Mouse (Mus musculus): ENCODE measurements around the gene Schip1. TPM values are rescaled to one million over a fixed set of nuclear protein-coding genes. Genes with fewer than 3 reads are reported as not detected.
A peak's percentile ranks its signal among the peaks of the same experiment; 100 is the strongest.

Schip1 gene
- total and polyA plus RNA-seq, 2 experiments from 2014 or later = 108 to 157 TPM

DNA sequence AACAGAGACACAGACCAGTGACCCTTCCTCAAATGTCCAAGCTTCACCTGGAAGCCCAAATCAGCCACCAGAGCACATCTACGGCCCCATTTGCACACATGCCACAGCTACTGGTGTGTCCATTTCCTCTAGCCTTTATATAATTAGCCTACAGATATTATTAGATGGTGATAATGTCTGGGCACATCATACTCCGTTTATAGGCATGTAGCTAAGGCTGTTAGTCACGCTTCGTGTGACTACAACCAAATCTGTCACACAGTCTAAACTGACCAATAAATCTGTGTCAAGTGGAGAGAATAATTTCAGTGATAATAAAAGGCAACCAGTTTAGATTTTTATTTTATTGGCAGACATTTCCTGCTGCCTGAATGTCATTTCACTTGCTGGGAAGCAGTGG, 338.7 kb downstream of the Schip1 start:
- WGBS = 57% methylated on average over 4 of the region's 4 CpGs
- Histone ChIP-seq H3K36me3 (ENCODE audit: insufficient read depth, low read length) (no peaks in the 10 kb centered on the region), H3K27ac (ENCODE audit: low read depth, low read length) (peak overlapping the region; percentile 62; the same call in 1 of the 2 replicates), H3K4me2 (ENCODE audit: low read depth, low read length, poor library complexity, severe bottlenecking) (no peak overlapping the region), H3K27me3 (ENCODE audit: insufficient read depth, low read length) (no peaks in the 10 kb centered on the region), H3K9ac (replicated peaks; ENCODE audit: low read length, poor library complexity, severe bottlenecking) (no peak overlapping the region), H3K4me3 (ENCODE audit: low read depth, low read length) (no peak overlapping the region), H3K4me1 (ENCODE audit: insufficient read depth, low read length) (peaks cover 10% of the 10 kb centered on the region; the same call in 1 of the 2 replicates), H3K9me3 (ENCODE audit: low read length) (no peaks in the 10 kb centered on the region)
- no peak for ATAC-seq (ENCODE audit: low FRiP score)
- no peak for DNase-seq (ENCODE audit: low spot score)
- TF ChIP-seq CTCF (IDR thresholded peaks at IDR 0.05) = no peak

DNA sequence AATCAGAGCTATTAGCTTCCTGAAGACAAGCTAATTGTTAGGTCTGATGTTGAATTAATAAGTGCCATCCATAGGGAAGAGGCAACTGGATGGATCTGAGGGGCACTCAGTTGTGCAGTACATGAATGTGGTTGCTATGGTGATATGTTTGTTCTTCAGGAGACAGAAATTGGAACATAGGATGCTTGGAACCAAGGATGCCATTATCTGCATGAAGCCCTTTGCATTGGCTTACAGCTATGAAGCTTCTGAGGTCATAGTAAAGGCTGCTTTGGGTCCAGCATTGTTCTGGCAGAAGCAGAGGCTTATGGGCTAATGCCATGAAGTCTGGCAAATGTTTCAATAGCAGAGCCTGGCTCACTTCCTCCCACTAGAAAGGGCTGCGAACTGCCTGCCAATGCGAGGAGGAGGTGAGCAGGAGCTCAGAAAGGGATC, 339.2 kb downstream of the Schip1 start:
- 65% methylated on average over 2 of the region's 2 CpGs for WGBS
- H3K27ac ChIP-seq (ENCODE audit: low read depth, low read length) = peak overlapping the region; percentile 62
- DNase-seq (ENCODE audit: low spot score) = peak; percentile 56
- H3K9ac ChIP-seq (replicated peaks; ENCODE audit: low read length, poor library complexity, severe bottlenecking) = no peak overlapping the region
- no peak overlapping the region for H3K4me3 ChIP-seq (ENCODE audit: low read depth, low read length)
- H3K27me3 ChIP-seq (ENCODE audit: insufficient read depth, low read length) = no peaks in the 10 kb centered on the region
- no peak for TF ChIP-seq CTCF (IDR thresholded peaks at IDR 0.05)
- H3K4me1 ChIP-seq (ENCODE audit: insufficient read depth, low read length) = peaks cover 10% of the 10 kb centered on the region; the same call in 1 of the 2 replicates
- H3K9me3 ChIP-seq (ENCODE audit: low read length) = no peaks in the 10 kb centered on the region
- H3K4me2 ChIP-seq (ENCODE audit: low read depth, low read length, poor library complexity, severe bottlenecking) = no peak overlapping the region
- H3K36me3 ChIP-seq (ENCODE audit: insufficient read depth, low read length) = no peaks in the 10 kb centered on the region
- ATAC-seq (ENCODE audit: low FRiP score) = peak; percentile 64; the same call in 1 of the 2 replicates

DNA sequence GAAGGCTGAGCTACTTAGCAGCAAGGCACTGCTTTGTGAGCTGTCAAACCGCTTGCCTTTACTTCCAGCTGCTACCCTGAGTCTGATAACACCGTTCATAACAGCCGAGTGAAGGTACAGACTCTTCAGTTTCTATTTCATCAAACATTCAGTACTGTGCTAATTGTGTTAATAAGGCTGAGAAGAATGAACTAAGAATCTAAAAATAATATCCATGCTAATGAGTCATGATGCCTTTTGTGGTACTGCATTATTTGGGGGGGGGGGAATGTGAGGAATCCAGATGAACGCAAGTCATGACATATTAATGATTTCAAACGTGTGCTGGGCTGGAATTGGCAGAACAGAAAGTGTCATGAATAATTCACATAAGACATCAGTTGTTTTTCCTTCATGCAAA, 341.1 kb downstream of the Schip1 start:
- Histone ChIP-seq H3K36me3 (ENCODE audit: insufficient read depth, low read length) (no peaks in the 10 kb centered on the region), H3K27ac (ENCODE audit: low read depth, low read length) (no peak overlapping the region), H3K4me1 (ENCODE audit: insufficient read depth, low read length) (peaks cover 10% of the 10 kb centered on the region; the same call in 1 of the 2 replicates), H3K4me2 (ENCODE audit: low read depth, low read length, poor library complexity, severe bottlenecking) (no peak overlapping the region), H3K9me3 (ENCODE audit: low read length) (no peaks in the 10 kb centered on the region), H3K9ac (replicated peaks; ENCODE audit: low read length, poor library complexity, severe bottlenecking) (no peak overlapping the region), H3K4me3 (ENCODE audit: low read depth, low read length) (no peak overlapping the region), H3K27me3 (ENCODE audit: insufficient read depth, low read length) (no peaks in the 10 kb centered on the region)
- no peak for ATAC-seq (ENCODE audit: low FRiP score)
- WGBS = 36% methylated on average over 5 of the region's 5 CpGs
- no peak for TF ChIP-seq CTCF (IDR thresholded peaks at IDR 0.05)
- no peak for DNase-seq (ENCODE audit: low spot score)

DNA sequence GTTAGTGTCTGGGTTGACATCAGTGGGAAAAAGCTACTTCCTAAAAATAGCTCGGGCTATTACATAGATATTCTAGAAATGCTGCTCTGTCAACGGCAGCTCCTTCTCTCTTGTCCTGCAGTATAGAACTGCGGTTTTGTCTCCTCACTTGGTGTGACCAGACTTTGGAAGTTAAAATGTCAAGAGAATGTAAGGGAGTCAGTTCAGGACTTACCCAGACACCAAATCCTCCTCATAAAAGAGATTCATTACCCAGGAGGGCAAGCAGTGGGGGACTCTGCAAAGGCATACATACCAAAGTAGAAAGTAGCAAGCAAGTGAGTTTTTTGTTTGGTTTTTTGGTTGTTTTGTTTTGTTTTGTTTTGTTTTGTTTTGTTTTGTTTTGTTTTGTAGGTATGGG, 347.7 kb downstream of the Schip1 start:
- Histone ChIP-seq H3K9ac (replicated peaks; ENCODE audit: low read length, poor library complexity, severe bottlenecking) (no peak overlapping the region), H3K4me3 (ENCODE audit: low read depth, low read length) (no peak overlapping the region), H3K27me3 (ENCODE audit: insufficient read depth, low read length) (no peaks in the 10 kb centered on the region), H3K27ac (ENCODE audit: low read depth, low read length) (no peak overlapping the region), H3K36me3 (ENCODE audit: insufficient read depth, low read length) (no peaks in the 10 kb centered on the region), H3K4me1 (ENCODE audit: insufficient read depth, low read length) (no peaks in the 10 kb centered on the region), H3K9me3 (ENCODE audit: low read length) (no peaks in the 10 kb centered on the region), H3K4me2 (ENCODE audit: low read depth, low read length, poor library complexity, severe bottlenecking) (no peak overlapping the region)
- 80% methylated on average over 3 of the region's 3 CpGs for WGBS
- ATAC-seq (ENCODE audit: low FRiP score) (no peak), DNase-seq (ENCODE audit: low spot score) (no peak)
- TF ChIP-seq CTCF (IDR thresholded peaks at IDR 0.05) = no peak

DNA sequence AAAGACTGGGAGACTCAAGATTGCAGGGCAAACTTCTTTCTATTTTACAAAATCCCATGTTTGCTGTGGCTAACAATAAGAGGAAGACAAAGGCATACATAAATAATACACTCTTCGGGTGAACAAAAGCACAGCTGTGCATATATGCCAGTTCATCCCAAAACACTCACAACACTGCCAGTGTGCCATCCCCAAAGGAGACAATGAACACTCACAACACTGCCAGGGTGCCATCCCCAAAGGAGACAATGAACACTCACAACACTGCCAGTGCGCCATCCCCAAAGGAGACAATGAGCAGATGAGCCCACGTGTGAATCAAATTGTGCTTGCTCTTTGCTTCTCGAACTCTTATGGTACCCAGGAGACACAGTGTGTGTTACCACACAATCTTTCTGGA, 355.2 kb downstream of the Schip1 start:
- no peak overlapping the region for H3K9ac ChIP-seq (replicated peaks; ENCODE audit: low read length, poor library complexity, severe bottlenecking)
- no peaks in the 10 kb centered on the region for H3K9me3 ChIP-seq (ENCODE audit: low read length)
- no peaks in the 10 kb centered on the region for H3K27me3 ChIP-seq (ENCODE audit: insufficient read depth, low read length)
- H3K4me2 ChIP-seq (ENCODE audit: low read depth, low read length, poor library complexity, severe bottlenecking) = no peak overlapping the region
- H3K36me3 ChIP-seq (ENCODE audit: insufficient read depth, low read length) = no peaks in the 10 kb centered on the region
- no peaks in the 10 kb centered on the region for H3K4me1 ChIP-seq (ENCODE audit: insufficient read depth, low read length)
- no peak for TF ChIP-seq CTCF (IDR thresholded peaks at IDR 0.05)
- H3K4me3 ChIP-seq (ENCODE audit: low read depth, low read length) = no peak overlapping the region
- ATAC-seq (ENCODE audit: low FRiP score) (no peak), DNase-seq (ENCODE audit: low spot score) (no peak)
- no peak overlapping the region for H3K27ac ChIP-seq (ENCODE audit: low read depth, low read length)
- WGBS = 75% methylated on average over 4 of the region's 4 CpGs

DNA sequence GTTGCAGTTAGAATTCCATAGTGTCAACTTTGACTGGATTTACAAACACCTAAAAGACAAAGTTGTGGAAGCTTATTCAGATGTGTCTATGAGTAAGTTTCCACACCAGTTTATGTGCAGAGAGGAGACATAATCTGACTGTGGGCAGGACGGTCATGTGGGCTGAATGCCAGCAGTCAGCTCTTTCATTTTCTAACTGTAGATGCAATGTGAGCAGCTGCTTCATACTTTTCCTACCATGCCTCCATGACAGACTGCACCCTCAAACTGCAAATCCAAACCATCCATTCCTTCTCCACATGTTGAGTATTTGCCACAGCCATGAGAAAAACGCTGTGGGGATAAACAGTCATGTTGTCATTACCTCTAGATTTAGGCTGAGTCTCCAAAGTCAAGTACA, 356.3 kb downstream of the Schip1 start:
- Histone ChIP-seq H3K9me3 (ENCODE audit: low read length) (no peaks in the 10 kb centered on the region), H3K4me2 (ENCODE audit: low read depth, low read length, poor library complexity, severe bottlenecking) (no peak overlapping the region), H3K9ac (replicated peaks; ENCODE audit: low read length, poor library complexity, severe bottlenecking) (no peak overlapping the region), H3K27ac (ENCODE audit: low read depth, low read length) (no peak overlapping the region), H3K4me1 (ENCODE audit: insufficient read depth, low read length) (no peaks in the 10 kb centered on the region), H3K4me3 (ENCODE audit: low read depth, low read length) (no peak overlapping the region), H3K27me3 (ENCODE audit: insufficient read depth, low read length) (no peaks in the 10 kb centered on the region), H3K36me3 (ENCODE audit: insufficient read depth, low read length) (no peaks in the 10 kb centered on the region)
- no peak for ATAC-seq (ENCODE audit: low FRiP score)
- 86% methylated on average over 2 of the region's 2 CpGs for WGBS
- no peak for TF ChIP-seq CTCF (IDR thresholded peaks at IDR 0.05)
- DNase-seq (ENCODE audit: low spot score) = no peak
